ENCODE assay signal across 23 mouse cellular contexts in the genomic region with DNA sequence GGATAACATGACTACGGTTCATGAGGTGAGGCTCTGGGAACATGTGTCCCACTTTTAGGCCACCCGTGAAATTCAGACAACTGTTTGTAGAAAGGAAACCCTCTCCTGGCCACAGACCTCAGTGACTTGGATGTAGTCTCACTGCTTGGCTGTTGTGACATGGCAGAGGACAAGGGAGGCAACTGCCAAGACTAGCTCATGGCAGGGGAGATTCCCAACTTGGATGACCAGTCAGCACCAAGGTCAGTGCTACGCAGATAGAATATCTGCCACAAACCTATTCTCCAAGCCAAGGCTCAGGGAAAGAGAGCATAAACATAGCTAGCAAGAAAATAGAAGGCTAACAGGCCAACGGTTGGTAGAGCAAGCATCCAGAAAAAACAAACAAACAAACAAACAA.
"Had no signal": no experiment of that assay in that cellular context is flagged by ENCODE, and none has a peak within 500 bp of the region (broad histone marks: within the 10 kb centered on the region; RNA-seq: fewer than 3 reads in every experiment).

No protein-coding gene starts in this region.

- H3K4me2 ChIP-seq: kidney, embryonic 15.5 days; limb, embryonic 12.5 days; limb, embryonic 15.5 days; liver, embryonic 11.5 days; lung, embryonic 15.5 days; midbrain, embryonic 12.5 days; midbrain, embryonic 15.5 days; neural tube, embryonic 12.5 days; neural tube, embryonic 15.5 days; stomach, embryonic 15.5 days had no signal

- H3K36me3 ChIP-seq: kidney, embryonic 15.5 days; limb, embryonic 12.5 days; limb, embryonic 15.5 days; lung, embryonic 15.5 days; midbrain, embryonic 12.5 days; midbrain, embryonic 15.5 days; neural tube, embryonic 12.5 days; neural tube, embryonic 15.5 days; stomach, embryonic 15.5 days had no signal

- H3K27me3 ChIP-seq: kidney, embryonic 15.5 days; limb, embryonic 12.5 days; limb, embryonic 15.5 days; lung, embryonic 15.5 days; midbrain, embryonic 12.5 days; midbrain, embryonic 15.5 days; neural tube, embryonic 12.5 days; neural tube, embryonic 15.5 days; stomach, embryonic 15.5 days had no signal

- ATAC-seq: liver, postnatal 0 days; midbrain, embryonic 15.5 days had no signal

- H3K4me3 ChIP-seq: kidney, embryonic 15.5 days; limb, embryonic 12.5 days; limb, embryonic 15.5 days; lung, embryonic 15.5 days; midbrain, embryonic 12.5 days; midbrain, embryonic 15.5 days; neural tube, embryonic 12.5 days; neural tube, embryonic 15.5 days; stomach, embryonic 15.5 days had no signal

- H3K27ac ChIP-seq: kidney, embryonic 15.5 days; limb, embryonic 12.5 days; limb, embryonic 15.5 days; liver, embryonic 14.5 days; lung, embryonic 15.5 days; midbrain, embryonic 12.5 days; midbrain, embryonic 15.5 days; neural tube, embryonic 12.5 days; neural tube, embryonic 15.5 days; stomach, embryonic 15.5 days had no signal

- H3K9ac ChIP-seq: kidney, embryonic 15.5 days; limb, embryonic 12.5 days; limb, embryonic 15.5 days; liver, embryonic 14.5 days; liver, postnatal 0 days; lung, embryonic 15.5 days; midbrain, embryonic 12.5 days; midbrain, embryonic 15.5 days; neural tube, embryonic 12.5 days; neural tube, embryonic 15.5 days; stomach, embryonic 15.5 days had no signal

- H3K9me3 ChIP-seq: kidney, embryonic 15.5 days; limb, embryonic 12.5 days; limb, embryonic 15.5 days; lung, embryonic 15.5 days; midbrain, embryonic 12.5 days; midbrain, embryonic 15.5 days; neural tube, embryonic 12.5 days; neural tube, embryonic 15.5 days; stomach, embryonic 15.5 days had no signal

- DNase-seq: kidney, postnatal 10 days; kidney, postnatal 36 days; layer of hippocampus, postnatal 36 days; left cerebral cortex, postnatal 4 days; liver, postnatal 0 days; lung, postnatal 10 days; lung, postnatal 36 days; right cerebral cortex, adult 18-20 months; right cerebral cortex, postnatal 14 days; right cerebral cortex, postnatal 4 days; spleen, adult 18-20 months; thymus, postnatal 25 days had no signal

- H3K4me1 ChIP-seq: kidney, embryonic 15.5 days; lung, embryonic 15.5 days; midbrain, embryonic 12.5 days; neural tube, embryonic 12.5 days; stomach, embryonic 15.5 days had no signal
